Mouse (Mus musculus): ENCODE measurements around the gene Mbd6.
"Not testable (repeated sequence)": the region's sequence is repeated elsewhere in the genome, so short reads cannot be mapped to it uniquely, and the experiment has no call there.

Mbd6 gene

DNA sequence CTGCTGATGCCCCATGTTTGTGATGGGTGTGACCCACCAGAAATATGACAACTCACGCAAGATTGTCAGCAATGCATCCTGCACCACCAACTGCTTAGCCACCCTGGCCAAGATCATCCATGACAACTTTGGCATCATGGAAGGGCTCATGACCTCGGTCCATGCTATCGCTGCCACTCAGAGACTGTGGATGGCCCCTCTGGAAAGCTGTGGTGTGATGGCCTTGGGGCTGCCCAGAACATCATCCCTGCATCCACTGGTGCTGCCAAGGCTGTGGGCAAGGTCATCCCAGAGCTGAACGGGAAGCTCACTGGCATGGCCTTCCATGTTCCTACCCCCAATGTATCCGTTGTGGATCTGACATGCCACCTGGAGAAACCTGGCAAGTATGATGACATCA is 24.7 kb upstream of the Mbd6 start:
- DNase-seq (ENCODE audit: low spot score in 2 of 2), result not testable (repeated sequence)

DNA sequence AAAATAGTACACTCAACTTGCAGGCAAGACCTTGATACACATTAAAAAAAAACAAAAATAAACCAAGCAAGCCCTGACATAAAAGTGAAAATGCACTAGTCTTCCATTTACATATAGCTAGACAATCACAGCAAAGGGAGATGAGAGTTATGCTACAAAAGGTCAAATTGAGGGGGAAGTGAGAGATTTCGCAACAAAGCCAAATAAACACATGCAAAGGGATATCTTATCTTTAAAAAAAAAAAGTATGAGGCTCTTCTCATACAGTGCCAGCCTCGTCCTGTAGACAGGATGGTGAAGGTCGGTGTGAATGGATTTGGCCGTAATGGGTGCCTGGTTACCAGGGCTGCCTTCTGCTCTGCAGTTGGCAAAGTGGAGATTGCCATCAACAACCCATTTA is 24.0 kb upstream of the Mbd6 start:
- no peak for DNase-seq (ENCODE audit: low spot score in 2 of 2)

DNA sequence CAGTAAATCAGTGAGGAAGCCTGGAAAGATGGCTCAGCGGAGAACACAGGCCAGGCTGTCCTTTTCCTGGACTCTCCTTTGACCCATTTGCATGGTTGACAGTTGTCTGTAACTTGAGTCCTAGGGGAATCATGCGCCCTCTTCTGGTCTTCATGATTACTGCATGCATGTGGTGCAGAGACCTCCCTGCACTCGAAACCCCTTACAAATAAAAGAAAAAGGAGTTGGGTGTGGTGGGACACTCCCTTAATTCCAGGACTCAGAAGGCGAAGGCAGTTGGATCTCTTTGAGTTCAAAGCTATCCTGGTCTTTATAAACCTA is 23.5 kb upstream of the Mbd6 start:
- peak; percentile 84 to 85 for DNase-seq (ENCODE audit: low spot score in 2 of 2)

DNA sequence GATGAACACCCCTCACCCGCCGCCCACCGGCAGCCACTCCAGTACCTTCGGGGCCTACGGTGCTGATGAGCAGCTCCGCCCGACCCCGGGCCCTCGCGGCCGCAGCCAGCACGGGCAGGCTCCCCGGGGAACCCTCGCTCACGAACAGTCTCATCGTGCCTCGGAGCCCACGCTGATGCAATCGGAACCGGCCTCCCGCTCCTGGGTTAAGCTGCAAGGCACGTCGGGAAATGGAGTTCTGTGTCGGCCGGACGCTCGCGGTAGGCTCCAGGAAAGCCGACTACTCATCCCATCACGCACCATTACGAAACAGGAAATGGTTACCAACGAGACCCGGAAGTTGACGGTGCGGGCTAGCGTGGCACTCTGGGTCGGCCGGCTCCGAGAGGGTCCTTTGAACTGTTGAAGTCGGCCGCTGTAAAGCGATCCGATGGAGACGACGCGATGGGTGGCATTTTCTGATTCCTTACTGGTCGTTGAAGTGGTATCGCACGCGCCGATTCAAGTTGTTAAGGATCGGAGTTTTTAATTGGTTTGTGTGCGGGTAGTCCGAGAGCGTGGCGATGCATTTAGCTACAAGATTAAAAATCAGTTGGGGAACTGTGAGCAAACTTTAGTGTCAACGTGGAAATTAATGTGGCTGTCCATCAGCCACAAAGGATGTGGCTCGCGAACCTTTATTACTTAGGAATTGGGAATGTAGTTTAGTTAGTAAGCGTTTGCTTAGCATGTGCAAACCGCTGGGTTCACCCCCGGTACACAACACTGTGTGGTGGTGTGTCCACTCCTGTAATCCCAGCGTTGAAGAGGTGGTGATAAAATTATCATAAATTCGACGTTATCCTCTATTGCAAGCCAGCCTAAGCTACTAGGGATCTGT is 22.9 kb upstream of the Mbd6 start, which contains the start of gene Mars:
TSS of gene Mars (minus strand) at position 311 of the 880 bp plus-strand sequence.
- peak; percentile 96 to 97 for DNase-seq (ENCODE audit: low spot score in 2 of 2)

GRCm38 (mm10) chr10:127310523-127311475 is 22.0 kb upstream of the Mbd6 start:
- DNase-seq (ENCODE audit: low spot score in 2 of 2), result no peak

- not testable (repeated sequence) for DNase-seq (ENCODE audit: low spot score in 2 of 2)
These were observed 20.3 kb upstream of the Mbd6 start for GRCm38 (mm10) chr10:127309167-127309566.

- no peak for DNase-seq (ENCODE audit: low spot score in 2 of 2)
These were observed 14.3 kb upstream of the Mbd6 start for GRCm38 (mm10) chr10:127303136-127303535.

GRCm38 (mm10) chr10:127300361-127300760 is 11.5 kb upstream of the Mbd6 start:
- DNase-seq (ENCODE audit: low spot score in 2 of 2), result no peak

- DNase-seq (ENCODE audit: low spot score in 2 of 2), result no peak
These were observed 8.4 kb upstream of the Mbd6 start for GRCm38 (mm10) chr10:127297015-127297871.

- DNase-seq (ENCODE audit: low spot score in 2 of 2), result no peak
These were observed 7.4 kb upstream of the Mbd6 start for GRCm38 (mm10) chr10:127295986-127296794.

GRCm38 (mm10) chr10:127294895-127295510 is 6.2 kb upstream of the Mbd6 start:
- DNase-seq (ENCODE audit: low spot score in 2 of 2), result no peak

- no peak for DNase-seq (ENCODE audit: low spot score in 2 of 2)
These were observed 4.8 kb upstream of the Mbd6 start for GRCm38 (mm10) chr10:127293590-127294113.

DNA sequence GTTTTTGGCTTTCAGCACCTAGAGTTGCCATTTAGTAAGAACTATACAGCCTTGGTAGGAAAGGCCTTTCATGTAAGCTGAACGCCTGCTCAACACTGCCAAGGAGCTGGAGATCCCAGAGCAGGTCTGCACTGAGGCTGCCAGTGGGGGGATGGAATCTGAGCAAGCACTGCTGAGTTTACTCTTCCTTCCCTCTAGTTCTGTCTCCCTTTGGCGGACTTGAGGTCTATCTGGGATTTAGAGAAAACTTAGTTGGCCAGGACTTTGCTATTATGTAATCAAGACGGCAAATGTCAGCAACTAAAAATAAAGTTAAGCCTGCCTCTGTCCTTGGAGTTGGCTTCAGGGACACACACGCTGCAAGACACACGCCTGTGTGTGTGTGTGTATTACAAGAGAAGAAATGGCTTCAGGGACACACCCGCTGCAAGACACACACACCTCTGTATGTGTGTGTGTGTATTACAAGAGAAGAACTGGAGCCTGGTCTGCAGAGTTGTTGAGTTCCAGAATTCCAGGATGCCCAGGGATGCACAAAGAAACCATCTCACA is 4.2 kb upstream of the Mbd6 start:
- no peak for DNase-seq (ENCODE audit: low spot score in 2 of 2)

DNA sequence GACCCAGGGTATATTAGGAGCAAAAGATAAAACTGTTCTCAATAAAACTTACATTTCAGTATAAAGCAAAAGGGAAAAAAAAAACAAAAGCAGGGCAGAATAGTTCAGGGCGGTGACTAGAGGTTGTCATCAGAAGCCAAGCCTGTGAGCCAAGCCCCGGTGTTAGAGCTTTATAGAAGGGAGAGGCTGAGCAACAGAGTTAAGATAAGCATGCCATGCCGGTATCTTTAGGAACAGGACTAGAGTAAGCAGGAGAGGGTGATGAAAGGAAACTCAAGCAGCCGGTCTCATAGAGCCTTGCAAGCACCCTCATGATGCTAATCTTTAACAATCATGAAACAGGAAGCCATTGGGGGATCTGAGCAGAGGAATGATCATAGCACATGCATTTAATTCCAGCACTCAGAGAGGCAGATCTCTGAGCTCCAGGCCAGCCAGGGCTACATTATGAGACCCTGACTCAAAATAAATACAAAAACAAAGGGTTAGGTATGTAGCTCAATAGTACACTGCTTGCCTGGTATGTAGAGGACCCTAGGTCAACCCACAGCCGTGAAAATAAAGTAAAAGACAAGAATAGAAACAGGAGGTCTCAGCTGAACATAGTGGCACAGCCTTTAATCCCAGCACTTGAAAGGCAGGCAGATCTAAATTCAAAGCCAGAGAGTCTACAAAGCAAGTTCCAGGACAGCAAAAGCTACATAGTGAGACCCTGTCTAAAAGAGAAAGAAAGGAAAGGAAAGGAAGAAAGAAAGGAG is 3.2 kb upstream of the Mbd6 start:
- no peak for DNase-seq (ENCODE audit: low spot score in 2 of 2)

GRCm38 (mm10) chr10:127290930-127291880 is 2.4 kb upstream of the Mbd6 start:
- peak in 1 of 2 experiments; percentile 56 for DNase-seq (ENCODE audit: low spot score in 2 of 2)

DNA sequence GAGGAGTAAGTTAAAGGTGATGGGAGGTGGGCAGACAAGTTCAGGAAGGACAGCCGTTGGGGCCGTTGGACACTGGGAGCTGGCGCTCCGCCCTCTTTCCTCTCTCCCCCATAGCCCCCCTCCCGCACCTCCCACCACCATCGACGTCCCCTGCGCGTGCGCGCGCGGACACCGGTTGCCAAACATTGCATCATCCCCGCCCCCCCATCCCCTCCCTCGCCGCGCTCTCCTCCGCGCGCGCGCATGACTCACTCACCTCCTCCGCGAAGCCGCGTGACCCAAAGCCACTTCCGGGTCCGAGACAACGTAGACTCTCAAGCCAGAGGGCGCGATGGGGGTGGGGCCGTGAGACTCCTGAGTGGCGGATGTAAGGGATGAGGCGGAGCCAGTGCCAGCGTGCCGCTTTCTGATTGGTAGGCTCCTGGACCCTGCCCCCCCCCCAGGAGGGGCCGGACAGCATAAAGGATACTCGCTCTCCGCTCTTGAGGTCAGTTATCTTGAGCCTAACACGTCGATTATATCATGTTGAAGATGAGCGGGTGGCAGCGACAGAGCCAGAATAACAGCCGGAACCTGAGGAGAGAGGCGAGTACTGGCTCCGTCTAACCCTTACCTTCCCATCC is 1.6 kb upstream of the Mbd6 start:
- peak; percentile 100 for DNase-seq (ENCODE audit: low spot score in 2 of 2)

DNA sequence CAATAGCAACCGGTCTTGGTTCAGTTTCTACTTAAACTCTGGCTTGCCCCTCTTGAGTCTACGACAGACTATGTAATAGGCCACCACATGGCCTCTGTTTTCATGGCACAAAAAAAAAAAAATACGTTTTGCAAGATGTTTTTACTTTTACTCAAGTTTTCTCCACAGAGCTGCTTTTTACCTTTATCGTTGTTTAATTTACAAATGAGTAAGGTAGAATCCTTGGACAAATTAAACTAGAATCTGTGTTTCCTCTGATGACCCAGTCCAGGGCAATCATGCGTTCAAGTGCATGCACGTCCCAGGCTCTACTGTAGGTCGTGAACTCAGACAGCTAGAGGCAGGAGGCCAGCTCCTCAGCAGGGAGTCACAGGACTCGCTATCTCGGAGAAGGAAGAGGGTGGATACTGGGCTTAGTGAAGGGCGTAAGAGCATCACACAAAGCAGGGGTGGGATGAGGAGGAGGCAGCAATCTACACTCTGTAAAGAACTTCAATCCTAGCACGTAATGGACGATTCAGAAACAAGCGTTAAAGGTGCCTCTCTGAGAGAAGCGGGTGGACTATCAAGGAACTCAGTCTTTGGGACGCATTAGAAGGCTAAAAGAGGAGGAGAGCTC is 864 bp upstream of the Mbd6 start:
- DNase-seq (ENCODE audit: low spot score in 2 of 2), result peak; percentile 52 to 71

All from right cerebral cortex, postnatal 10 days (tissue).